Mouse (Mus musculus) cerebellum, postnatal 4 days (tissue): ENCODE results near the gene Olfr351.

Source experiments
- DNase-seq, 2 experiments: peaks; one replicate each; pipeline ENCODE4 v3.0.0; 2022; ENCODE audit warnings: low spot score in 2 of 2, mixed read lengths in 1 of 2

Gene Olfr351

GRCm38 (mm10) chr2:36862560-36862959 is at the start of gene Olfr351:
Gene Olfr351, minus strand, starts transcription at chr2:36862660.
- DNase-seq, result no peak

GRCm38 (mm10) chr2:36905380-36905779 is 42.9 kb upstream of the Olfr351 start, which contains the start of gene Olfr354:
Gene Olfr354, plus strand, starts transcription at chr2:36905680.
- DNase-seq, result no peak

- no peak for DNase-seq
Measured at GRCm38 (mm10) chr2:36897114-36897513, 34.7 kb upstream of the Olfr351 start.

GRCm38 (mm10) chr2:36892836-36893235 is 30.4 kb upstream of the Olfr351 start, which contains the start of gene Olfr353:
Gene Olfr353, minus strand, starts transcription at chr2:36892936.
- no peak for DNase-seq

GRCm38 (mm10) chr2:36868160-36868559 is 5.7 kb upstream of the Olfr351 start, which contains the start of gene Olfr352:
Gene Olfr352, plus strand, starts transcription at chr2:36868460.
- no peak for DNase-seq

GRCm38 (mm10) chr2:36846010-36846409 is 16.4 kb downstream of the Olfr351 start, which contains the start of gene Olfr350:
Gene Olfr350, plus strand, starts transcription at chr2:36846310.
- no peak for DNase-seq

DNA sequence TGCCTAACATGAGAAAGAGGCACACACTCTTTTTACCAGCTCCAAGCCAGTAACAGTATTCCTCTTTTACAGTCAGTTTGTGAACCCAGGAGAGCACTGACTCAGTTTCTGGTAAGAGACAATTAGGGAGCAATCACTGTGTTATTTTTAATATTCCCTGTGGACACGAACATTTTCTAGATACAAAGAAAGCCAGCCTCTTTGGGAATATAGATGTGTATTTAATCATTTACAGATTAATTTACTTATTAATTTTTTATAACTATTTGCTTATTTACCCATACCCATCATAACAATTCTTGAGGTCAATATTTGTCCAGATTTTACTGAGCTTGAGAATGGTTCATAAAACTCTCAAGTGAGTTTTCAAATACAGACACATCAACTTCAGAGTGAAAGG is 45.5 kb downstream of the Olfr351 start, which contains the start of gene Olfr3:
TSS of gene Olfr3 (minus strand) at position 101 of the 400 bp plus-strand sequence.
- no peak for DNase-seq
